Mouse (Mus musculus) splenic B cell, adult 2 months (primary cell): ENCODE measurements around the gene Zmynd15.
"Not testable (repeated sequence)": the region's sequence is repeated elsewhere in the genome, so short reads cannot be mapped to it uniquely, and the experiment has no call there.

ENCODE experiments used
- DNase-seq: peaks from one replicate; pipeline ENCODE4 v3.0.0-alpha.2; 2011; ENCODE audit warnings: low read depth, low spot score
- H3K27me3 ChIP-seq: 2 replicates; pipeline ENCODE4 v1.6.1; 2012; ENCODE audit warnings: mild to moderate bottlenecking, low read length, moderate library complexity, mixed read lengths; ENCODE audit not compliant: control insufficient read depth, poor library complexity, insufficient read depth, severe bottlenecking
- H3K36me3 ChIP-seq: 2 replicates; pipeline ENCODE4 v1.6.1; 2012; ENCODE audit warnings: mild to moderate bottlenecking, low read length, moderate library complexity, mixed read lengths; ENCODE audit not compliant: control insufficient read depth, poor library complexity, insufficient read depth, severe bottlenecking

The Zmynd15 gene

GRCm38 (mm10) chr11:70467902-70468619 lies 8.8 kb downstream of the Zmynd15 start:
- DNase-seq: no peak
- Histone ChIP-seq H3K36me3 (no peaks in the 10 kb centered on the region), H3K27me3 (no peaks in the 10 kb centered on the region)

- no peak for DNase-seq
- Histone ChIP-seq H3K36me3 (no peaks in the 10 kb centered on the region), H3K27me3 (0 out of 2 replicates have a peak, but pooled peaks cover 3% of the 10 kb centered on the region)
Observed at GRCm38 (mm10) chr11:70469764-70470163, 10.5 kb downstream of the Zmynd15 start.

GRCm38 (mm10) chr11:70472716-70473115 lies 13.5 kb downstream of the Zmynd15 start:
- Histone ChIP-seq H3K27me3 (0 out of 2 replicates have a peak, but pooled peaks cover 3% of the 10 kb centered on the region), H3K36me3 (no peaks in the 10 kb centered on the region)
- DNase-seq: no peak

- not testable (repeated sequence) for H3K27me3 ChIP-seq, H3K36me3 ChIP-seq, DNase-seq
Observed at GRCm38 (mm10) chr11:70473291-70473690, 14.1 kb downstream of the Zmynd15 start.

GRCm38 (mm10) chr11:70474872-70475534 lies 15.8 kb downstream of the Zmynd15 start:
- no peak for DNase-seq
- no peaks in the 10 kb centered on the region for H3K36me3 ChIP-seq
- H3K27me3 ChIP-seq: 0 out of 2 replicates have a peak, but pooled peaks cover 3% of the 10 kb centered on the region

GRCm38 (mm10) chr11:70485498-70485897 lies 26.3 kb downstream of the Zmynd15 start:
- Histone ChIP-seq H3K27me3 (no peaks in the 10 kb centered on the region), H3K36me3 (no peaks in the 10 kb centered on the region)
- no peak for DNase-seq

- no peaks in the 10 kb centered on the region for H3K27me3 ChIP-seq
- no peaks in the 10 kb centered on the region for H3K36me3 ChIP-seq
Observed at GRCm38 (mm10) chr11:70487816-70488215, 28.6 kb downstream of the Zmynd15 start.

GRCm38 (mm10) chr11:70489138-70489537 lies 29.9 kb downstream of the Zmynd15 start:
- H3K27me3 ChIP-seq: no peaks in the 10 kb centered on the region
- H3K36me3 ChIP-seq: no peaks in the 10 kb centered on the region
- no peak for DNase-seq

More at GRCm38 (mm10) chr11:70487816-70488215, 28.6 kb downstream of the Zmynd15 start:
- DNase-seq: no peak

- H3K36me3 ChIP-seq: no peaks in the 10 kb centered on the region
- peak; percentile 9 for DNase-seq
- no peaks in the 10 kb centered on the region for H3K27me3 ChIP-seq
Observed at GRCm38 (mm10) chr11:70489684-70490083, 30.5 kb downstream of the Zmynd15 start.

GRCm38 (mm10) chr11:70499566-70500475 lies 40.6 kb downstream of the Zmynd15 start:
- peak; percentile 41 for DNase-seq
- H3K36me3 ChIP-seq: no peaks in the 10 kb centered on the region
- H3K27me3 ChIP-seq: no peaks in the 10 kb centered on the region; the same call in 1 of the 2 replicates

GRCm38 (mm10) chr11:70500476-70500812 lies 41.2 kb downstream of the Zmynd15 start:
- H3K36me3 ChIP-seq: no peaks in the 10 kb centered on the region
- no peaks in the 10 kb centered on the region; the same call in 1 of the 2 replicates for H3K27me3 ChIP-seq
- DNase-seq: no peak

- no peaks in the 10 kb centered on the region for H3K36me3 ChIP-seq
- H3K27me3 ChIP-seq: no peaks in the 10 kb centered on the region; the same call in 1 of the 2 replicates
- DNase-seq: no peak
Observed at GRCm38 (mm10) chr11:70502018-70502417, 42.8 kb downstream of the Zmynd15 start.

- Histone ChIP-seq H3K36me3 (no peaks in the 10 kb centered on the region), H3K27me3 (no peaks in the 10 kb centered on the region; the same call in 1 of the 2 replicates)
- no peak for DNase-seq
Observed at GRCm38 (mm10) chr11:70504970-70505369, 45.7 kb downstream of the Zmynd15 start, which contains the start of gene Tm4sf5. Gene Tm4sf5 (plus strand): TSS chr11:70505244.

GRCm38 (mm10) chr11:70506385-70506784 lies 47.2 kb downstream of the Zmynd15 start:
- H3K36me3 ChIP-seq: no peaks in the 10 kb centered on the region
- DNase-seq: peak; percentile 82
- H3K27me3 ChIP-seq: no peaks in the 10 kb centered on the region; the same call in 1 of the 2 replicates
